In genomic region chr15:67039421-67039907, GRCm38 (mm10) we compare ENCODE assay signal across 8 mouse cellular contexts.
DNase-seq lines count a peak whose midpoint lies in the region; ATAC-seq lines count a peak whose summit lies in the region.

No protein-coding gene starts in this region.

- peak overlapping the region; percentile 62 for H3K27ac ChIP-seq in lung, embryonic 16.5 days (ENCODE audit: low read length)

- H3K36me3 ChIP-seq in lung, embryonic 16.5 days (ENCODE audit: control insufficient read depth, insufficient read depth, low read length), result no peaks in the 10 kb centered on the region

- WGBS in lung, embryonic 16.5 days, result 2% methylated on average over 16 of the region's 16 CpGs

- H3K9ac ChIP-seq in lung, embryonic 16.5 days (ENCODE audit: low read length), result peak overlapping the region; percentile 68

- H3K4me2 ChIP-seq in lung, embryonic 16.5 days (ENCODE audit: low read depth, low read length), result peak overlapping the region; percentile 73

- peak; percentile 91 for ATAC-seq in lung, embryonic 16.5 days (ENCODE audit: low read depth)

- H3K9me3 ChIP-seq in lung, embryonic 16.5 days (ENCODE audit: control insufficient read depth, low read length), result no peaks in the 10 kb centered on the region

- DNase-seq in right cerebral cortex, adult 18-20 months, result peak; percentile 26
- no peak for DNase-seq in right cerebral cortex, postnatal 10 days (ENCODE audit: low spot score in 2 of 2)
- DNase-seq in embryo, embryonic 11 days, result peak; percentile 85
- DNase-seq in heart, adult 18-20 months, result peak; percentile 83 to 92
- peak; percentile 84 for DNase-seq in kidney, adult 11 months
- peak; percentile 81 for DNase-seq in ovary, adult 18-20 months (ENCODE audit: low spot score)
- DNase-seq in urinary bladder, adult 2 months (ENCODE audit: low spot score), result peak; percentile 54

- peaks cover 5% of the 10 kb centered on the region for H3K4me1 ChIP-seq in lung, embryonic 16.5 days (replicated peaks; ENCODE audit: control insufficient read depth, insufficient read depth, low read length)

- peak overlapping the region; percentile 61 for H3K4me3 ChIP-seq in lung, embryonic 16.5 days (ENCODE audit: low read length)

- H3K27me3 ChIP-seq in lung, embryonic 16.5 days (ENCODE audit: control insufficient read depth, insufficient read depth, low read depth, low read length), result no peaks in the 10 kb centered on the region

Comparison
In these comparisons a context has a peak if more than half of its experiments do, and no peak if none do; other contexts are left out.
1. DNase-seq: peak in right cerebral cortex, adult 18-20 months (single experiment), embryo, embryonic 11 days (single experiment), heart, adult 18-20 months (2 of 2), kidney, adult 11 months (single experiment), ovary, adult 18-20 months (single experiment) and urinary bladder, adult 2 months (single experiment); none in right cerebral cortex, postnatal 10 days (0 of 2).